Comparison of ENCODE assay signal across 17 mouse cellular contexts in genomic region chr7:139184396-139184795, GRCm38 (mm10). TPM values are rescaled to one million over a fixed set of nuclear protein-coding genes. Genes with fewer than 3 reads are reported as not detected.
"Had no signal": no experiment of that assay in that cellular context is flagged by ENCODE, and none has a peak within 500 bp of the region (broad histone marks: within the 10 kb centered on the region; RNA-seq: fewer than 3 reads in every experiment).

No protein-coding gene starts in this region.

- H3K27ac ChIP-seq: kidney, postnatal 0 days; liver, embryonic 13.5 days; stomach, embryonic 15.5 days had no signal

- H3K9me3 ChIP-seq: liver, embryonic 13.5 days; stomach, embryonic 15.5 days had no signal

- H3K4me3 ChIP-seq: liver, embryonic 13.5 days; stomach, embryonic 15.5 days had no signal

- H3K36me3 ChIP-seq: liver, embryonic 13.5 days; stomach, embryonic 15.5 days had no signal

- DNase-seq: kidney, adult 2 months; kidney, postnatal 25 days; liver, embryonic 13.5 days; lung, adult 2 months; lung, postnatal 14 days; lung, postnatal 4 days; midbrain, embryonic 14.5 days; right cerebral cortex, postnatal 4 days; thymus, adult 2 months; thymus, postnatal 14 days; thymus, postnatal 4 days had no signal

RNA-seq across cellular contexts. Expression of gene Stk32c, which starts 28.7 kb away (rescaled TPM):
- total RNA-seq: megakaryocyte progenitor cell, adult 5-6 weeks; megakaryocyte-erythroid progenitor cell, adult 5-6 weeks had no signal
- polyA plus RNA-seq: kidney, embryonic 14.5 days; liver, embryonic 13.5 days; liver, embryonic 16.5 days had no signal
